ENCODE assay signal across 23 mouse cellular contexts in genomic region chr10:22820841-22821240, GRCm38 (mm10). TPM values are rescaled to one million over a fixed set of nuclear protein-coding genes. Genes with fewer than 3 reads are reported as not detected.
DNase-seq lines count a peak whose midpoint lies in the region; ATAC-seq lines count a peak whose summit lies in the region.
"Had no signal": no experiment of that assay in that cellular context is flagged by ENCODE, and none has a peak within 500 bp of the region (broad histone marks: within the 10 kb centered on the region; RNA-seq: fewer than 3 reads in every experiment).

No protein-coding gene starts in this region.

- H3K4me1 ChIP-seq in hindbrain, embryonic 11.5 days (replicated peaks; ENCODE audit: control insufficient read depth, insufficient read depth, low read length) = no peaks in the 10 kb centered on the region; the same call in 1 of the 2 replicates
- H3K4me1 ChIP-seq in hindbrain, embryonic 12.5 days = peaks cover 9% of the 10 kb centered on the region
- peaks cover 29% of the 10 kb centered on the region for H3K4me1 ChIP-seq in lung, embryonic 15.5 days
- peaks cover 3% of the 10 kb centered on the region; the same call in 1 of the 2 replicates for H3K4me1 ChIP-seq in intestine, embryonic 15.5 days (replicated peaks)
- peaks cover 10% of the 10 kb centered on the region; the same call in 1 of the 2 replicates for H3K4me1 ChIP-seq in stomach, embryonic 16.5 days (ENCODE audit: control insufficient read depth, insufficient read depth, low read length)
- H3K4me1 ChIP-seq: liver, embryonic 13.5 days had no signal

- H3K4me2 ChIP-seq in hindbrain, embryonic 11.5 days (replicated peaks; ENCODE audit: low read depth, low read length) = no peak overlapping the region
- H3K4me2 ChIP-seq in hindbrain, embryonic 12.5 days (replicated peaks) = no peak overlapping the region
- peak overlapping the region; percentile 51 for H3K4me2 ChIP-seq in lung, embryonic 15.5 days
- peak overlapping the region; percentile 48 for H3K4me2 ChIP-seq in intestine, embryonic 15.5 days (replicated peaks)
- peak overlapping the region; percentile 57 for H3K4me2 ChIP-seq in stomach, embryonic 16.5 days (ENCODE audit: low read depth, low read length)
- H3K4me2 ChIP-seq: liver, embryonic 13.5 days; midbrain, embryonic 12.5 days had no signal

- no peak overlapping the region for H3K4me3 ChIP-seq in hindbrain, embryonic 11.5 days (ENCODE audit: low read depth, low read length)
- no peak overlapping the region for H3K4me3 ChIP-seq in hindbrain, embryonic 12.5 days
- H3K4me3 ChIP-seq in lung, embryonic 15.5 days = no peak overlapping the region
- H3K4me3 ChIP-seq in intestine, embryonic 15.5 days (replicated peaks) = no peak overlapping the region
- H3K4me3 ChIP-seq in stomach, embryonic 16.5 days (replicated peaks; ENCODE audit: low read length) = peak overlapping the region; percentile 59
- H3K4me3 ChIP-seq: gastrocnemius, adult 2 months; left cerebral cortex, adult 2 months; limb, embryonic 10.5 days; liver, embryonic 13.5 days; midbrain, embryonic 12.5 days had no signal

- H3K9me3 ChIP-seq in hindbrain, embryonic 11.5 days (ENCODE audit: control insufficient read depth, low read length) = no peaks in the 10 kb centered on the region
- H3K9me3 ChIP-seq in hindbrain, embryonic 12.5 days (replicated peaks) = no peaks in the 10 kb centered on the region
- H3K9me3 ChIP-seq in lung, embryonic 15.5 days = no peaks in the 10 kb centered on the region
- no peaks in the 10 kb centered on the region for H3K9me3 ChIP-seq in intestine, embryonic 15.5 days
- no peaks in the 10 kb centered on the region for H3K9me3 ChIP-seq in stomach, embryonic 16.5 days (replicated peaks; ENCODE audit: control insufficient read depth, low read length)
- H3K9me3 ChIP-seq: limb, embryonic 10.5 days; liver, embryonic 13.5 days; midbrain, embryonic 12.5 days had no signal

- H3K36me3 ChIP-seq in hindbrain, embryonic 11.5 days (ENCODE audit: control insufficient read depth, insufficient read depth, low read length) = no peaks in the 10 kb centered on the region
- no peaks in the 10 kb centered on the region for H3K36me3 ChIP-seq in hindbrain, embryonic 12.5 days
- no peaks in the 10 kb centered on the region for H3K36me3 ChIP-seq in lung, embryonic 15.5 days
- no peaks in the 10 kb centered on the region for H3K36me3 ChIP-seq in intestine, embryonic 15.5 days
- no peaks in the 10 kb centered on the region for H3K36me3 ChIP-seq in stomach, embryonic 16.5 days (ENCODE audit: control insufficient read depth, insufficient read depth, low read length)
- H3K36me3 ChIP-seq: limb, embryonic 10.5 days; liver, embryonic 13.5 days; midbrain, embryonic 12.5 days had no signal

- WGBS in hindbrain, embryonic 11.5 days = 8% methylated on average over 2 of the region's 2 CpGs
- 11% methylated on average over 2 of the region's 2 CpGs for WGBS in hindbrain, embryonic 12.5 days
- WGBS in lung, embryonic 15.5 days = 38% methylated on average over 2 of the region's 2 CpGs
- WGBS in intestine, embryonic 15.5 days = 44% methylated on average over 2 of the region's 2 CpGs
- 58% methylated on average over 2 of the region's 2 CpGs for WGBS in stomach, embryonic 16.5 days

- peaks cover 73% of the 10 kb centered on the region for H3K27me3 ChIP-seq in hindbrain, embryonic 11.5 days (ENCODE audit: control insufficient read depth, insufficient read depth, low read length)
- H3K27me3 ChIP-seq in hindbrain, embryonic 12.5 days = peaks cover 90% of the 10 kb centered on the region
- H3K27me3 ChIP-seq in lung, embryonic 15.5 days = peaks cover 30% of the 10 kb centered on the region
- H3K27me3 ChIP-seq in intestine, embryonic 15.5 days (replicated peaks) = peaks cover 13% of the 10 kb centered on the region
- H3K27me3 ChIP-seq in stomach, embryonic 16.5 days (ENCODE audit: control insufficient read depth, insufficient read depth, low read length) = peaks cover 7% of the 10 kb centered on the region

- no peak overlapping the region for H3K9ac ChIP-seq in hindbrain, embryonic 11.5 days (ENCODE audit: low read depth, low read length)
- no peak overlapping the region for H3K9ac ChIP-seq in hindbrain, embryonic 12.5 days
- no peak overlapping the region for H3K9ac ChIP-seq in lung, embryonic 15.5 days
- no peak overlapping the region for H3K9ac ChIP-seq in intestine, embryonic 15.5 days
- peak overlapping the region; percentile 67 for H3K9ac ChIP-seq in stomach, embryonic 16.5 days (ENCODE audit: low read length)
- H3K9ac ChIP-seq: liver, embryonic 13.5 days; midbrain, embryonic 12.5 days had no signal

- DNase-seq in hindbrain, embryonic 11.5 days (ENCODE audit: low spot score) = peak; percentile 40
- DNase-seq in lung, postnatal 14 days = no peak
- DNase-seq: adrenal gland, postnatal 14 days; cerebellum, adult 8-10 months; gastrocnemius, adult 2 months; heart, adult 11 months; liver, embryonic 13.5 days; right cerebral cortex, postnatal 25 days; thymus, adult 2 months had no signal

- no peak for ATAC-seq in hindbrain, embryonic 11.5 days (ENCODE audit: low FRiP score)
- ATAC-seq in hindbrain, embryonic 12.5 days (ENCODE audit: low FRiP score) = no peak
- no peak for ATAC-seq in lung, embryonic 15.5 days (ENCODE audit: borderline replicate concordance, extremely low read depth, low FRiP score, low TSS enrichment)
- no peak for ATAC-seq in intestine, embryonic 15.5 days
- no peak for ATAC-seq in stomach, embryonic 16.5 days (ENCODE audit: insufficient read depth, low FRiP score)
- ATAC-seq in inflammation-experienced regulatory T-cells, adult 6 months = no peak
- ATAC-seq: activated CD4-positive, CD25-positive, alpha-beta regulatory T cell, adult 4 months; hindbrain, postnatal 0 days; Patski had no signal

- H3K27ac ChIP-seq in hindbrain, embryonic 11.5 days (ENCODE audit: low read depth, low read length) = no peak overlapping the region
- no peak overlapping the region for H3K27ac ChIP-seq in hindbrain, embryonic 12.5 days
- peak overlapping the region; percentile 81 for H3K27ac ChIP-seq in lung, embryonic 15.5 days
- peak overlapping the region; percentile 91 for H3K27ac ChIP-seq in intestine, embryonic 15.5 days
- H3K27ac ChIP-seq in stomach, embryonic 16.5 days (ENCODE audit: low read length) = peak overlapping the region; percentile 97
- H3K27ac ChIP-seq: gastrocnemius, adult 2 months; hindbrain, postnatal 0 days; left cerebral cortex, adult 2 months; limb, embryonic 10.5 days; liver, embryonic 13.5 days; macrophage; midbrain, embryonic 12.5 days had no signal

RNA-seq across cellular contexts. Expression of gene Tcf21, which starts 0.9 kb away (rescaled TPM):
- 0.26 and 0.50 TPM in 2 replicates for polyA plus RNA-seq in hindbrain, embryonic 11.5 days (2014; fragmentation: Nextera tagmentation; extraction: Ambion mirVana)
- polyA plus RNA-seq in hindbrain, embryonic 12.5 days (2016; fragmentation: Nextera tagmentation; extraction: Ambion mirVana) = 0.17 and 0.96 TPM in 2 replicates
- polyA plus RNA-seq in lung, embryonic 15.5 days (2015; fragmentation: Nextera tagmentation; extraction: Ambion mirVana) = 279 and 296 TPM in 2 replicates
- polyA plus RNA-seq in intestine, embryonic 15.5 days (2015; fragmentation: Nextera tagmentation; extraction: Ambion mirVana) = 151 and 186 TPM in 2 replicates
- 189 and 202 TPM in 2 replicates for polyA plus RNA-seq in stomach, embryonic 16.5 days (2015; fragmentation: Nextera tagmentation; extraction: Ambion mirVana)
- under 1 TPM in 1 of 3 experiments, not detected in 2; 0.27 TPM for polyA plus RNA-seq in inflammation-experienced regulatory T-cells, adult 6 months (2017; shearing (Covaris generic))
- polyA plus RNA-seq: activated CD4-positive, CD25-positive, alpha-beta regulatory T cell, adult 4 months; C2C12; macrophage; midbrain, embryonic 12.5 days; neural tube, embryonic 14.5 days; Patski had no signal

Comparison
In these comparisons a context has a peak if more than half of its experiments do, and no peak if none do; other contexts are left out.
1. H3K27ac ChIP-seq: peak in lung, embryonic 15.5 days (single experiment), intestine, embryonic 15.5 days (single experiment) and stomach, embryonic 16.5 days (single experiment); none in hindbrain, embryonic 11.5 days (single experiment) and hindbrain, embryonic 12.5 days (single experiment).
2. H3K4me2 ChIP-seq: peak in lung, embryonic 15.5 days (single experiment), intestine, embryonic 15.5 days (single experiment) and stomach, embryonic 16.5 days (single experiment); none in hindbrain, embryonic 11.5 days (single experiment) and hindbrain, embryonic 12.5 days (single experiment).
3. RNA of gene Tcf21, which starts 0.9 kb away (polyA plus RNA-seq): 279 to 296 TPM in lung, embryonic 15.5 days, 189 to 202 TPM in stomach, embryonic 16.5 days and 151 to 186 TPM in intestine, embryonic 15.5 days; 0.26 to 0.50 TPM in hindbrain, embryonic 11.5 days, 0.17 to 0.96 TPM in hindbrain, embryonic 12.5 days and 0.27 TPM in inflammation-experienced regulatory T-cells, adult 6 months; every median in the first group is over 10 times any median in the second.